25 mouse cellular contexts compared by ENCODE assay signal in genomic region chr13:49783899-49784298, GRCm38 (mm10). TPM values are rescaled to one million over a fixed set of nuclear protein-coding genes. Genes with fewer than 3 reads are reported as not detected.
"Had no signal": no experiment of that assay in that cellular context is flagged by ENCODE, and none has a peak within 500 bp of the region (broad histone marks: within the 10 kb centered on the region; RNA-seq: fewer than 3 reads in every experiment).

No protein-coding gene starts in this region.

- H3K4me2 ChIP-seq: liver, embryonic 15.5 days; lung, embryonic 15.5 days; midbrain, embryonic 12.5 days; neural tube, embryonic 13.5 days; neural tube, embryonic 15.5 days had no signal

- H3K36me3 ChIP-seq: liver, embryonic 15.5 days; lung, embryonic 15.5 days; midbrain, embryonic 12.5 days; neural tube, embryonic 13.5 days; neural tube, embryonic 15.5 days had no signal

- H3K4me1 ChIP-seq: liver, embryonic 15.5 days; lung, embryonic 15.5 days; midbrain, embryonic 12.5 days; neural tube, embryonic 13.5 days; neural tube, embryonic 15.5 days had no signal

- DNase-seq: liver, postnatal 0 days; lung, adult 2 months; lung, postnatal 14 days; lung, postnatal 36 days; midbrain, embryonic 14.5 days; retina, postnatal 1 day; right cerebral cortex, adult 18-20 months; right cerebral cortex, postnatal 25 days; right cerebral cortex, postnatal 4 days; spleen, adult 18-20 months; thymus, adult 18-20 months; thymus, postnatal 36 days had no signal

- H3K9me3 ChIP-seq: liver, embryonic 15.5 days; lung, embryonic 15.5 days; megakaryocyte, embryonic 14.5 days; midbrain, embryonic 12.5 days; neural tube, embryonic 13.5 days; neural tube, embryonic 15.5 days had no signal

- H3K27me3 ChIP-seq: liver, embryonic 15.5 days; lung, embryonic 15.5 days; midbrain, embryonic 12.5 days; neural tube, embryonic 13.5 days; neural tube, embryonic 15.5 days had no signal

- H3K9ac ChIP-seq: liver, embryonic 15.5 days; liver, postnatal 0 days; lung, embryonic 15.5 days; midbrain, embryonic 12.5 days; neural tube, embryonic 13.5 days; neural tube, embryonic 15.5 days had no signal

- H3K4me3 ChIP-seq: liver, embryonic 15.5 days; lung, embryonic 15.5 days; megakaryocyte, embryonic 14.5 days; midbrain, embryonic 12.5 days; myocyte; neural tube, embryonic 13.5 days; neural tube, embryonic 15.5 days had no signal

- H3K27ac ChIP-seq: liver, embryonic 15.5 days; lung, embryonic 15.5 days; midbrain, embryonic 12.5 days; neural tube, embryonic 13.5 days; neural tube, embryonic 15.5 days had no signal

- ATAC-seq: liver, postnatal 0 days; lung, postnatal 0 days; midbrain, embryonic 16.5 days had no signal

RNA-seq across cellular contexts. Expression of gene Gm30302, which starts 14.9 kb away (rescaled TPM):
- polyA plus RNA-seq: liver, embryonic 15.5 days; liver, postnatal 0 days; lung, adult 2 months; lung, embryonic 15.5 days; lung, postnatal 0 days; midbrain, embryonic 12.5 days; midbrain, embryonic 14.5 days; midbrain, embryonic 16.5 days; myocyte; neural tube, embryonic 11.5 days; neural tube, embryonic 13.5 days; neural tube, embryonic 15.5 days; small intestine, adult 2 months; stomach, embryonic 14.5 days; stomach, embryonic 16.5 days had no signal
